Mouse (Mus musculus): ENCODE measurements around the gene Entpd8.

- TF ChIP-seq CTCF (conservative IDR thresholded peaks at IDR 0.05; ENCODE audit: insufficient read depth, insufficient read length, low read depth, low read length) (no peak), POLR2A (IDR thresholded peaks at IDR 0.05; ENCODE audit: low read depth, low read length) (no peak)
Measured at GRCm38 (mm10) chr2:25125146-25125545, 45.0 kb downstream of the Entpd8 start.

All from kidney, adult 2 months (tissue).